Mouse (Mus musculus) E14TG2a.4 (cell line): ENCODE measurements at regions not wholly inside any gene's neighbourhood (a gene's known extent, or its start where the extent isn't known, plus 50 kb on each side); places are given as distances from the start of the nearest gene placed in this dataset.

Source experiments
- CTCF ChIP-seq: conservative IDR thresholded peaks from 2 replicates; pipeline ENCODE4 v1.5.1; 2014; ENCODE audit warnings: low read length
- NANOG ChIP-seq: IDR thresholded peaks from 2 replicates; pipeline ENCODE4 v1.6.1; 2014; ENCODE audit warnings: borderline replicate concordance, low read length, mixed read lengths

- TF ChIP-seq CTCF: no peak
- TF ChIP-seq NANOG: no peak
These were observed 202.4 kb upstream of the Krr1 start for GRCm38 (mm10) chr10:111770027-111770426.
